Mouse (Mus musculus): ENCODE data around the gene Fgd3. TPM values are rescaled to one million over a fixed set of nuclear protein-coding genes. Genes with fewer than 3 reads are reported as not detected.

The Fgd3 gene
- polyA plus RNA-seq, 1 experiment = 22.0 TPM

DNA sequence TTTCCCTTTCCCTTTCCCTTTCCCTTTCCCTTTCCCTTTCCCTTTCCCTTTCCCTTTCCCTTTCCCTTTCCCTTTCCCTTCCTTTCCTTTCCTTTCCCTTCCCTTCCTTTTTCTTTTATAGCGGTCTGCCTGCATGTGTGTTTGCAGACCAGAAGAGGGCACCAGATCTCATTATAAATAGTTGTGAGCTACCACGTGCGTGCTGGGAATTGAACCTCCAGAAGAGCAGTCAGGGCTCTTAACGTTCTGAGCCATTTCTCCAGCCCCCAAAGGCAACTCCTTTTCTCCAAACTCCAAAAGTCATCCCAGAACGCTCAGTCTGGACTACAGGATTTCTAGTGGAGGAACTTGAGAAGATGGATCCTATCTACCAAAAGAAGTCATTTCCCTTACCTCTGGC, 99.2 kb downstream of the Fgd3 start:
- WGBS = 70% methylated on average over 5 of the region's 5 CpGs
- no peak for DNase-seq (ENCODE audit: low read depth in 1 of 2, low spot score in 2 of 2)
- Histone ChIP-seq H3K4me3 (ENCODE audit: extremely low read depth, insufficient read depth, insufficient read length) (no peak overlapping the region), H3K27me3 (ENCODE audit: control insufficient read depth, insufficient read depth, low read length) (no peaks in the 10 kb centered on the region), H3K36me3 (ENCODE audit: control insufficient read depth, insufficient read depth, low read length) (no peaks in the 10 kb centered on the region), H3K4me1 (ENCODE audit: control insufficient read depth, insufficient read depth, insufficient read length) (peaks cover 15% of the 10 kb centered on the region; the same call in 1 of the 2 replicates), H3K27ac (ENCODE audit: insufficient read depth, low read length) (no peak overlapping the region)
- TF ChIP-seq CTCF (IDR thresholded peaks at IDR 0.05; ENCODE audit: extremely low read depth, insufficient read depth, insufficient read length, insufficient replicate concordance) (no peak), POLR2A (IDR thresholded peaks at IDR 0.05; ENCODE audit: low read depth, low read length) (no peak)

DNA sequence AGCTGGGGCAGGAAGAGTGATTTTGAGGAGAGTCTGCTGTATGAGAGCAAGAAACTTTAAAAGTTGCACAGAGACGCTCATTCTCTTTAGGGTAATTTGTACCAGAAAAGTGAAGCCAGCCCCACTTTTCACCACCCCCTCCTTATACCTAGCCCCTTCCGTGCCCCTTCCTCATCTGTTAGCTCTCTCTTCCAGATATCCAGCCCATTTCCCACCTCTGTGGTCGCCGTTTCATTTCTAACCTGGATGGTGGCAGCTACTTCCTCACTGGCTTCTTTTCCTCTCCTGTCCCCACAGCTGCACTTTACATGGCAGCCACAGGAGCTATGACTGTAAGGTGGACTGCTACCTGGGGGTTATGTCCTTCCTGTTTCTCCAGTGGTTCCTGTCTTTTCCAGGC, 100.7 kb downstream of the Fgd3 start:
- no peaks in the 10 kb centered on the region for H3K36me3 ChIP-seq (ENCODE audit: control insufficient read depth, insufficient read depth, low read length)
- H3K27me3 ChIP-seq (ENCODE audit: control insufficient read depth, insufficient read depth, low read length) = no peaks in the 10 kb centered on the region
- TF ChIP-seq POLR2A (IDR thresholded peaks at IDR 0.05; ENCODE audit: low read depth, low read length) = no peak
- no peak for TF ChIP-seq CTCF (IDR thresholded peaks at IDR 0.05; ENCODE audit: extremely low read depth, insufficient read depth, insufficient read length, insufficient replicate concordance)
- peaks cover 16% of the 10 kb centered on the region; the same call in 1 of the 2 replicates for H3K4me1 ChIP-seq (ENCODE audit: control insufficient read depth, insufficient read depth, insufficient read length)
- H3K4me3 ChIP-seq (ENCODE audit: extremely low read depth, insufficient read depth, insufficient read length) = no peak overlapping the region
- DNase-seq (ENCODE audit: low read depth in 1 of 2, low spot score in 2 of 2) = no peak
- 68% methylated on average over 4 of the region's 4 CpGs for WGBS
- H3K27ac ChIP-seq (ENCODE audit: insufficient read depth, low read length) = no peak overlapping the region

DNA sequence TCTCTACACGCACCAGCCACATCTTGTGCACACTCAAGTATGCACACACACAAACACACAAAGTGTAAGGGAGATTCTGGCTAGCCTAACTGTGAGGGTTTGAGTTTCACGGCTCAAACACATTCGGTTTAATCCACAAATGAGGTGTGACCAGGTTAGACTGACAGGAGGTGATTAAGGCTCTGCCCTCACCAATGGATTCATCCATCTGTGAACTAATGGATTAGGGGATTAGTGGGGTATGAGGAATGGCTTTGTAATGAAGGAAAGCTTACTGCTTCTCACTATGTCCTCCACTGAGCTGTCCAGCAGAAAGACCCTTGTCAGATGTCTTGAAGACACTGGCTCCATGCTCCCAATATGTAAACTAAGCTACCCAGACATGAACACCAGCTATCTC, 101.5 kb downstream of the Fgd3 start:
- no peak overlapping the region for H3K27ac ChIP-seq (ENCODE audit: insufficient read depth, low read length)
- no peak for TF ChIP-seq CTCF (IDR thresholded peaks at IDR 0.05; ENCODE audit: extremely low read depth, insufficient read depth, insufficient read length, insufficient replicate concordance)
- no peak for TF ChIP-seq POLR2A (IDR thresholded peaks at IDR 0.05; ENCODE audit: low read depth, low read length)
- no peaks in the 10 kb centered on the region for H3K36me3 ChIP-seq (ENCODE audit: control insufficient read depth, insufficient read depth, low read length)
- H3K4me3 ChIP-seq (ENCODE audit: extremely low read depth, insufficient read depth, insufficient read length) = no peak overlapping the region
- no peaks in the 10 kb centered on the region for H3K27me3 ChIP-seq (ENCODE audit: control insufficient read depth, insufficient read depth, low read length)
- WGBS = 92% methylated on average over 3 of the region's 3 CpGs
- H3K4me1 ChIP-seq (ENCODE audit: control insufficient read depth, insufficient read depth, insufficient read length) = peaks cover 19% of the 10 kb centered on the region
- no peak for DNase-seq (ENCODE audit: low read depth in 1 of 2, low spot score in 2 of 2)

DNA sequence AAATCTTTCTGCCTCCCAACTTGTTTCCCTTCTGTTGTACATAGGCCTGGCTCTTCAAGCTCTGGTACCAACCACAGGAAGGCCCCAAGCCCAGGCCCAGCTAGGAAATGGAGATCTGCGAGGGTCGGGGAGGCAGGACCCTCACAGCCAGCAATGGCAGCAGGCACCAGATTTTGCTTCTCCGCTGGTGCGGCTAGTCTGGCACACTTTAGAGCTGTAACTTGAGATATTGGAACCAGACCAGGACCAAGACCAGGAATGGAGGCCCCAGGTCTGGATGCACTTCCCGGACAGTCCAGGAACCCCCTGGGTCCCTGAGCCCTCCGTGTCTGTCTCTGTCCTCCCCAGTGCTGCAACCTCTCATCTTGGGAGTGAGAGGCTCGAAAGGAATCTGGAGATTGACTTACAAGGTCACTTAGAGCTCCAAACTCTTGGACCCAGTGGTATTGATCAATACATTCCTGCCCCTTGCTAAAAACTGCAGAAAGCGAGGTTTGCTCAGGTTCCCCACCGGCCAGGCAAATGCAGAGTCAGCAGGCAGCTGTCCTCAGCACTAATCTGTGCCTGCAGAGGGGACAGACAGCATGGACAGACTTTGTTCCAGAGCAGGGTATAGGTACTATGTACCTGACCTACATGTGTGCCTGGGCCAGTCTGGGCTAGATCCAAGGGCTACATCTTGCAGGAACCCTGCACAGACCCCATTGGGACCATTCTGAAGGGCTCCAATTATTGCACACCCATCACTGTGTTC, 103.1 kb downstream of the Fgd3 start:
- no peak overlapping the region for H3K4me3 ChIP-seq (ENCODE audit: extremely low read depth, insufficient read depth, insufficient read length)
- H3K27ac ChIP-seq (ENCODE audit: insufficient read depth, low read length) = no peak overlapping the region
- H3K4me1 ChIP-seq (ENCODE audit: control insufficient read depth, insufficient read depth, insufficient read length) = peaks cover 24% of the 10 kb centered on the region
- H3K27me3 ChIP-seq (ENCODE audit: control insufficient read depth, insufficient read depth, low read length) = no peaks in the 10 kb centered on the region
- no peaks in the 10 kb centered on the region for H3K36me3 ChIP-seq (ENCODE audit: control insufficient read depth, insufficient read depth, low read length)
- DNase-seq (ENCODE audit: low read depth in 1 of 2, low spot score in 2 of 2) = no peak
- TF ChIP-seq CTCF (IDR thresholded peaks at IDR 0.05; ENCODE audit: extremely low read depth, insufficient read depth, insufficient read length, insufficient replicate concordance) (no peak), POLR2A (IDR thresholded peaks at IDR 0.05; ENCODE audit: low read depth, low read length) (no peak)
- 95% methylated on average over 9 of the region's 9 CpGs for WGBS

DNA sequence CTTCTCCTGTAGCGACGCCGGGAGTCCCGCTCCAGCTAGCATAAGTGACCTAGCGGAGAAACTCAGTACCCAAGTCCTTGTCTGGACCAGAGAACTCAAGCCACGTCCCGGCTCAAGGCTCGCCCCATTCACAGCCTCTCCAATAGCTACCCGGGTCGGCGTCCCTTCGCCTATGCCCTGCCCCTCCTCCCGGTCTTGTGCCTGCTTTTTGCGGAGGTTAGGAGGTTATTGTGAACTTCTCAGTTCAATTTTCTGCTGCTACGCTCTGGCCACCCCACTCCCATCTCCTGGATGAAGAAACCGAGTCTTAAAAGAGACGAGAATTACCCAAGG, 103.9 kb downstream of the Fgd3 start:
- Histone ChIP-seq H3K4me1 (ENCODE audit: control insufficient read depth, insufficient read depth, insufficient read length) (peaks cover 24% of the 10 kb centered on the region), H3K27me3 (ENCODE audit: control insufficient read depth, insufficient read depth, low read length) (no peaks in the 10 kb centered on the region), H3K27ac (ENCODE audit: insufficient read depth, low read length) (peak overlapping the region; percentile 94), H3K4me3 (ENCODE audit: extremely low read depth, insufficient read depth, insufficient read length) (peak overlapping the region; percentile 66), H3K36me3 (ENCODE audit: control insufficient read depth, insufficient read depth, low read length) (no peaks in the 10 kb centered on the region)
- DNase-seq (ENCODE audit: low read depth in 1 of 2, low spot score in 2 of 2) = no peak
- TF ChIP-seq POLR2A (IDR thresholded peaks at IDR 0.05; ENCODE audit: low read depth, low read length) (no peak), CTCF (IDR thresholded peaks at IDR 0.05; ENCODE audit: extremely low read depth, insufficient read depth, insufficient read length, insufficient replicate concordance) (no peak)
- 4% methylated on average over 17 of the region's 17 CpGs for WGBS

DNA sequence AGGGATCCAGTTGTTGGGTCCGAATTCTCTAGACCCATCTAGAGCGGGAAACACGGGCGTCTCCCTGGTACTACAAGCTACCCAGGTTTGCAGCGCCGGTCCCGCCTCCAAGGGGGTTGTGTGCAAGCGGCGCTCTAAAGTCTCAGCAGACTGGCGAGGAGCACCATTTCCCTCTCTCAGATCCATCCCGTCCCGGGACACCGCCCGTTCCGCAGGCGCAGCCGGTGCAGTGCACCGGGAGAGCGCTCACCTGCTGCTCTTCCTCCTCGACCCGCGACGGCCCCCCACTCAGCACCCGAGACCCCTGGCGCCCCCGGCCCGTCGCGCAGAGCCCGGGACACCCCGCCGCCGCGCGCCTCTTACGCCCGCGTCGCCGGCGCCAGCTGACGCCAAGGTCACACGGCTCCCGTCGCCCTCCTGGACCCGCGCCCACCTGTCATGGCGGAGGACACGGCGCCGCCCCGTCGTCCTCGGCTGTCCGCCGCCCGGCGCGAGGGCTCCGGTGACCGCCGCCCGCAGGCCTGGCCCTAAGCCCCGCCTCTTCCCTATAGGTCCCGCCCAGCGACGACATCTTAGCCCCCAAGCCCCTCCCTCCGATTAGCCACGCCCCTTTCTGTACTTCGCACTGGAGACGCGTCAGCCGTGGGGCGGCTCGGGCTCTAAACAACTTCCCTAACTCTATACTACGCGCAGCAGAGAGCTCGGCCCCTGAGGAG, 104.4 kb downstream of the Fgd3 start, which contains the start of gene Card19:
Gene Card19 (minus strand): TSS at position 534 of the 716 bp plus-strand sequence.
- Histone ChIP-seq H3K4me3 (ENCODE audit: extremely low read depth, insufficient read depth, insufficient read length) (peak within 1 kb of the TSS; percentile 66), H3K27me3 (ENCODE audit: control insufficient read depth, insufficient read depth, low read length) (no peaks in the 10 kb centered on the region), H3K27ac (ENCODE audit: insufficient read depth, low read length) (peak within 1 kb of the TSS; percentile 94), H3K36me3 (ENCODE audit: control insufficient read depth, insufficient read depth, low read length) (no peaks in the 10 kb centered on the region), H3K4me1 (ENCODE audit: control insufficient read depth, insufficient read depth, insufficient read length) (peaks cover 24% of the 10 kb centered on the region)
- under 1% methylated on average over 75 of the region's 78 CpGs for WGBS
- TF ChIP-seq POLR2A (IDR thresholded peaks at IDR 0.05; ENCODE audit: low read depth, low read length) = peak; percentile 69
- no peak for TF ChIP-seq CTCF (IDR thresholded peaks at IDR 0.05; ENCODE audit: extremely low read depth, insufficient read depth, insufficient read length, insufficient replicate concordance)
- DNase-seq (ENCODE audit: low read depth in 1 of 2, low spot score in 2 of 2) = peak; percentile 93 to 99

DNA sequence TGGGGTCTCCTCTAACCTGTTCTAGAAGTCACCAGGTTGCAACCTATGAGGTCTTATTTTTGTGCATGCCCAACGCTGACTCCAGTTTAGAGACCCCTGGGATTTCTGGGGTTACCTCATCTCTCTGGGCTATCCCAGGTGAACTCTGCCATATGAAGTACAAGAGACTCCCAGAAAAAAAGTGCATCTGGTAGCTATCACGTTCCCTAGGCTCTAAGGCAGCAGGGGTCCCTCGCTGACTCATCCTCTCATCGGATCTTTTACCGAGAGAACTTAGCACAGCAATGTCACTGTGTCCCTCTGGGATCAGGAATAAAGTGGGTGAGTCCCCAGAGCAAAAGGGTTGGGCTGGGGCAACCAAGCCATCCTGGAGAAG, 105.0 kb downstream of the Fgd3 start:
- Histone ChIP-seq H3K27me3 (ENCODE audit: control insufficient read depth, insufficient read depth, low read length) (no peaks in the 10 kb centered on the region), H3K36me3 (ENCODE audit: control insufficient read depth, insufficient read depth, low read length) (no peaks in the 10 kb centered on the region), H3K4me3 (ENCODE audit: extremely low read depth, insufficient read depth, insufficient read length) (peak overlapping the region; percentile 66), H3K4me1 (ENCODE audit: control insufficient read depth, insufficient read depth, insufficient read length) (peaks cover 24% of the 10 kb centered on the region), H3K27ac (ENCODE audit: insufficient read depth, low read length) (peak overlapping the region; percentile 65; the same call in 1 of the 2 replicates)
- WGBS = 14% methylated on average over 5 of the region's 5 CpGs
- no peak for DNase-seq (ENCODE audit: low read depth in 1 of 2, low spot score in 2 of 2)
- no peak for TF ChIP-seq POLR2A (IDR thresholded peaks at IDR 0.05; ENCODE audit: low read depth, low read length)
- TF ChIP-seq CTCF (IDR thresholded peaks at IDR 0.05; ENCODE audit: extremely low read depth, insufficient read depth, insufficient read length, insufficient replicate concordance) = no peak

Measured in spleen, adult 2 months (tissue).